Mouse (Mus musculus) testis, adult 2 months (tissue): ENCODE data around the gene Mutyh.

Experiments
- CTCF ChIP-seq: fragments of 200-500 bp; IDR thresholded peaks from 2 replicates; pipeline ENCODE4 v1.5.1; 2012; ENCODE audit warnings: low read depth, mild to moderate bottlenecking, inconsistent platforms, low read length, moderate library complexity; ENCODE audit not compliant: control insufficient read depth, insufficient read depth, insufficient replicate concordance
- POLR2A ChIP-seq: fragments of 200-500 bp; IDR thresholded peaks from 2 replicates; pipeline ENCODE4 v1.6.1; 2012; ENCODE audit warnings: low read depth, mild to moderate bottlenecking, inconsistent platforms, low read length, moderate library complexity; ENCODE audit not compliant: control insufficient read depth

DNA sequence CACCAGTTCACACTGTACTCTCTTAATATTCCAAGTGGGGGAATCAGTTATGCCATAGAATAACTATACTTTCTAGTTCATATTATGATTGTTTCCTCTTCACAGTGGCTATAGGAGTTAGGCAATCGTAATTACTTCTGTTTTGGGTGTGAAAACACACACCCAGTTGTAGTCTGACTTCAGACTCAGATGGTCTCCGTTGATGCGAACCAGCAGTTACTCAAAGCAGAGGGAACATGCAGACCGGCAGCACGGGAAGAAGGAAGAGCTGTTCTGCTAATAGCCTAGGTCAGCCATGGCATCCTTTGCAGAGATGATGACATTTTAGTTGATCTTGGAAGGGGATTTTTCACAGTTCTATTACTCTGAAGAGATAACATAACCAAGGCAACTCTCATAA is 39.0 kb upstream of the Mutyh start:
- TF ChIP-seq CTCF (no peak), POLR2A (no peak)
